Mouse (Mus musculus) left cerebral cortex, postnatal 10 days (tissue): ENCODE results near the gene Trim8. TPM values are rescaled to one million over a fixed set of nuclear protein-coding genes. Genes with fewer than 3 reads are reported as not detected.
A peak's percentile ranks its signal among the peaks of the same experiment; 100 is the strongest.

Experiments
- DNase-seq, 2 experiments: peaks; one replicate each; pipeline ENCODE4 v3.0.0; 2021 to 2022; ENCODE audit warnings: low spot score in 2 of 2, mixed read lengths in 1 of 2; ENCODE audit errors: extremely low spot score in 1 of 2
- intact Hi-C: fragments of 180-260 bp; cut with DNase I; formaldehyde crosslinking; loops from one replicate; pipeline ENCODE4 v1.15.1; 2025
- total RNA-seq, 2 experiments: library from RNA; stranded (reverse); gene quantifications; 2 replicates each; pipeline ENCODE4 v1.2.3; 2021

Gene Trim8
- total RNA-seq: 100 to 1,000 TPM; 101 to 108 TPM

- peak; percentile 81 to 90 for DNase-seq
- intact Hi-C loops: loop anchor here (2.0 kb wide), 2 partner anchors 29 to 105 kb away; partner anchors contain the start of gene Sufu
Observed at GRCm38 (mm10) chr19:46501401-46502068, at the start of gene Trim8. Gene Trim8, plus strand, starts transcription at chr19:46501702.

GRCm38 (mm10) chr19:46452052-46452827 is 49.3 kb upstream of the Trim8 start:
- DNase-seq: peak; percentile 62 to 66
- intact Hi-C loops: no loop called here

GRCm38 (mm10) chr19:46452916-46453315 is 48.6 kb upstream of the Trim8 start:
- intact Hi-C loops: no loop called here
- DNase-seq: no peak

- peak in 1 of 2 experiments; percentile 14 for DNase-seq
Observed at GRCm38 (mm10) chr19:46454126-46454880, 47.2 kb upstream of the Trim8 start.

GRCm38 (mm10) chr19:46455032-46455431 is 46.5 kb upstream of the Trim8 start:
- intact Hi-C loops: no loop called here
- DNase-seq: peak in 1 of 2 experiments; percentile 63

More at GRCm38 (mm10) chr19:46454126-46454880, 47.2 kb upstream of the Trim8 start:
- intact Hi-C loops: no loop called here

- intact Hi-C loops: no loop called here
Observed at GRCm38 (mm10) chr19:46455556-46455955, 45.9 kb upstream of the Trim8 start.

GRCm38 (mm10) chr19:46456018-46456735 is 45.3 kb upstream of the Trim8 start:
- intact Hi-C loops: no loop called here
- peak in 1 of 2 experiments; percentile 30 for DNase-seq

More at GRCm38 (mm10) chr19:46455556-46455955, 45.9 kb upstream of the Trim8 start:
- peak in 1 of 2 experiments; percentile 24 for DNase-seq

- intact Hi-C loops: no loop called here
Observed at GRCm38 (mm10) chr19:46457798-46458197, 43.7 kb upstream of the Trim8 start.

GRCm38 (mm10) chr19:46459256-46459655 is 42.2 kb upstream of the Trim8 start:
- intact Hi-C loops: no loop called here
- no peak for DNase-seq

More at GRCm38 (mm10) chr19:46457798-46458197, 43.7 kb upstream of the Trim8 start:
- DNase-seq: no peak

GRCm38 (mm10) chr19:46459889-46460288 is 41.6 kb upstream of the Trim8 start:
- intact Hi-C loops: no loop called here
- DNase-seq: no peak

GRCm38 (mm10) chr19:46462574-46462973 is 38.9 kb upstream of the Trim8 start:
- intact Hi-C loops: no loop called here
- DNase-seq: peak in 1 of 2 experiments; percentile 7

- intact Hi-C loops: no loop called here
- DNase-seq: peak in 1 of 2 experiments; percentile 7
Observed at GRCm38 (mm10) chr19:46463446-46463845, 38.1 kb upstream of the Trim8 start.

- DNase-seq: no peak
- intact Hi-C loops: no loop called here
Observed at GRCm38 (mm10) chr19:46466160-46466559, 35.3 kb upstream of the Trim8 start.

- intact Hi-C loops: no loop called here
- no peak for DNase-seq
Observed at GRCm38 (mm10) chr19:46467051-46467503, 34.4 kb upstream of the Trim8 start.

GRCm38 (mm10) chr19:46470364-46471240 is 30.9 kb upstream of the Trim8 start:
- peak in 1 of 2 experiments; percentile 46 for DNase-seq
- intact Hi-C loops: no loop called here

- intact Hi-C loops: no loop called here
- DNase-seq: peak in 1 of 2 experiments; percentile 70
Observed at GRCm38 (mm10) chr19:46471324-46472093, 30.0 kb upstream of the Trim8 start.

- intact Hi-C loops: no loop called here
- DNase-seq: peak in 1 of 2 experiments; percentile 68
Observed at GRCm38 (mm10) chr19:46477432-46477845, 24.1 kb upstream of the Trim8 start.
